Mouse (Mus musculus) embryonic facial prominence, embryonic 15.5 days (tissue): ENCODE measurements at regions not wholly inside any gene's neighbourhood (a gene's known extent, or its start where the extent isn't known, plus 50 kb on each side); places are given as distances from the start of the nearest gene placed in this dataset.

Source experiments
- ATAC-seq: fragments of 200-750 bp; cut with Nextera tagmentation; 2 replicates; pipeline ENCODE4 v1.8.0; 2017; ENCODE audit warnings: low read depth, moderate TSS enrichment; ENCODE audit not compliant: insufficient number of reproducible peaks, low FRiP score, low TSS enrichment
- H3K27ac ChIP-seq: fragments of 300-500 bp; sonication (generic); replicated peaks from 2 replicates; pipeline ENCODE4 v1.5.1; 2015; ENCODE audit warnings: mild to moderate bottlenecking, inconsistent platforms
- H3K27me3 ChIP-seq: fragments of 300-500 bp; sonication (generic); 2 replicates; pipeline ENCODE4 v1.6.1; 2015; ENCODE audit warnings: inconsistent platforms
- H3K36me3 ChIP-seq: fragments of 300-500 bp; sonication (generic); 2 replicates; pipeline ENCODE4 v1.6.1; 2015; ENCODE audit warnings: mild to moderate bottlenecking, inconsistent platforms
- H3K4me1 ChIP-seq: fragments of 300-500 bp; sonication (generic); 2 replicates; pipeline ENCODE4 v1.6.1; 2015; ENCODE audit warnings: inconsistent platforms
- H3K4me2 ChIP-seq: fragments of 300-500 bp; sonication (generic); replicated peaks from 2 replicates; pipeline ENCODE4 v1.6.1; 2015; ENCODE audit warnings: mild to moderate bottlenecking, inconsistent platforms
- H3K4me3 ChIP-seq: fragments of 300-500 bp; sonication (generic); replicated peaks from 2 replicates; pipeline ENCODE4 v1.5.1; 2015; ENCODE audit warnings: mild to moderate bottlenecking, inconsistent platforms
- H3K9ac ChIP-seq: fragments of 300-500 bp; sonication (generic); 2 replicates; pipeline ENCODE4 v1.6.1; 2015; ENCODE audit warnings: inconsistent platforms
- H3K9me3 ChIP-seq: fragments of 300-500 bp; sonication (generic); replicated peaks from 2 replicates; pipeline ENCODE4 v1.6.1; 2016; ENCODE audit warnings: inconsistent platforms
- WGBS: fragments of 180-500 bp; shearing (Covaris S2); methylation state at CpG from one replicate; pipeline ENCODE4 v1.1.7; 2015; 5-methylcytosine and 5-hydroxymethylcytosine counted together

DNA sequence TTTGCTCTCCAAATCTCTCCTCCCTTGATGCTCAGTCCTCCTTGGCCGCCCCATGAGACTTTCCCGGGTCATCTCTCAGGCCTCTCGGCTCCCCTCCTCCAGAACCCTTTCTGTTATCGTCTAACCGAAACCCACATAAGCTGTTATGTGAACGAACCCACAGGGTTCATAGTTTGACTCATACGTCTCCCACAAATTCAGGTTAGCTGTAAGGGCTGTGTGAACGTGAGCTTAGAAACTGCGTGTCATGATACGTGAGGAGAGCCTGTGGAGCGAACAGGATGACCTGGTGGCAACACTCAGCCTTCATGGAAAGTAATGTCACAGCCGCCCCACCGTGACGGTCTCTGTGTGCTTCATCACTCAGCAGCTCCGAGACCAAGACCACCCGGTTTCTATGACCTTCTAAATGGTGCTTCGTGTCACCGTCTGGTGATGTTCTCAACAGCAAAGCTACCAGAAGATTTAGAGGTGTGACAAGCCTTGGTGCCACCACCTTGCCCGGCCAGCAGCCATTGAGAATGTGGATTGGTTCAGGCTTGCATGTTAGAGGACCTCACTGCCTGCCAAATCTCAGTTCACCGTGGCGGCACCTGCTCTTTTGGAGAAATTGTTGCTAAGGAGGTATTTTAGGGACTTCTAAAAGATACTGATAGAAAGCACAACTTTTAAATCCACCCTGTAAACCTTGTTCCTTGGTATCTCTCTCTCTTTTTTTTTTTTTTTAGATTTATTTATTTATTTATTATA, 107.4 kb downstream of the Ets2 start:
- H3K4me1 ChIP-seq, result no peaks in the 10 kb centered on the region; the same call in 1 of the 2 replicates
- no peak overlapping the region for H3K4me3 ChIP-seq
- WGBS, result 91% methylated on average over 21 of the region's 21 CpGs
- no peak overlapping the region for H3K9ac ChIP-seq
- no peaks in the 10 kb centered on the region for H3K36me3 ChIP-seq
- no peaks in the 10 kb centered on the region for H3K9me3 ChIP-seq
- H3K4me2 ChIP-seq, result no peak overlapping the region
- no peak overlapping the region for H3K27ac ChIP-seq
- no peak for ATAC-seq
- H3K27me3 ChIP-seq, result no peaks in the 10 kb centered on the region

DNA sequence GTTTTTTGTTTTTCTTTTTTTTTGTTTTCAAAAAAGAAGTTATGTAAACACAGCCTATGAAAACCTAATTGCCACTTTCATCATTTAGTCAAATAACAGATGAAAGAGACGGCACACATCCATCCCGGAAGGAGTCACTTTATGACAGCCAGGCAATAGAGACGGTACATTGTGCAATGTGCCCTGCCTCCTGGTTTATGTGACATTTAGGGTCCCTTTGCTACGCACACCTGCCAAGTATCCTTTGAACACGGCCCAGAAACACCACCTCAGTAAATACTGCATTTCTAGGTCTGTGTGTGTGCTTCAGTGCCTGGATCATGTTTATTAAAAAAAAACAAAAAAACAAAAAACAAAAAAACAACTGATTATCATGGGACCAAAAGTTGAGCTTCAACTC, 104.6 kb downstream of the Ets2 start:
- peaks cover 4% of the 10 kb centered on the region; the same call in 1 of the 2 replicates for H3K4me1 ChIP-seq
- no peak overlapping the region for H3K4me2 ChIP-seq

DNA sequence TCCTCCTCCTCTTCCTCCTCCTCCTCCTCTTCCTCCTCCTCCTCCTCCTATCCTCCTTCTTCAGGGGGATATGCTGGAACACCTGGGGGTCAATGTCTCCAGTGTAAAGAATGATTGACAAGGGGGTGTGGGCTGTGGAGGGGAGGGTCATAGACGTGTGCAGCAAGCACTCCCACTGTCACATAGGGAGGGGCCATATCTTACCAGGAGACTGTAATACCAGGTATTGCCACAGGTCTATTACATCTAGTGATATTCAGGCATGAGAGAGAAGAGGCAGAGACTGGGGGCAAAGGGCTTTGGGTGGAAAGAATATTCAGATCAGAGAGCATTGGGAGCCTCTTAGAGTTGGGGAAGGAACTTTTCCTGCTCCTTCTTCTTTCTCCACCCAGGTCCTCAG, 102.3 kb downstream of the Ets2 start:
- H3K4me1 ChIP-seq, result peaks cover 17% of the 10 kb centered on the region
- no peaks in the 10 kb centered on the region for H3K27me3 ChIP-seq
- H3K9me3 ChIP-seq, result no peaks in the 10 kb centered on the region
- no peak overlapping the region for H3K4me2 ChIP-seq
- no peaks in the 10 kb centered on the region for H3K36me3 ChIP-seq
- WGBS, result 33% methylated on average over 1 of the region's 1 CpGs
- H3K4me3 ChIP-seq, result no peak overlapping the region
- ATAC-seq, result no peak
- H3K9ac ChIP-seq, result no peak overlapping the region
- no peak overlapping the region for H3K27ac ChIP-seq

More for the DNA sequence above, 104.6 kb downstream of the Ets2 start:
- H3K36me3 ChIP-seq, result no peaks in the 10 kb centered on the region
- H3K27ac ChIP-seq, result no peak overlapping the region
- no peak overlapping the region for H3K9ac ChIP-seq
- no peaks in the 10 kb centered on the region for H3K27me3 ChIP-seq
- ATAC-seq, result no peak
- WGBS, result 74% methylated on average over 5 of the region's 5 CpGs
- no peak overlapping the region for H3K4me3 ChIP-seq
- no peaks in the 10 kb centered on the region for H3K9me3 ChIP-seq

GRCm38 (mm10) chr16:95802641-95803040, 100.8 kb downstream of the Ets2 start:
- H3K9ac ChIP-seq, result no peak overlapping the region
- H3K4me2 ChIP-seq, result no peak overlapping the region
- H3K4me3 ChIP-seq, result no peak overlapping the region
- H3K36me3 ChIP-seq, result no peaks in the 10 kb centered on the region
- no peaks in the 10 kb centered on the region for H3K9me3 ChIP-seq
- H3K27me3 ChIP-seq, result no peaks in the 10 kb centered on the region
- no peak for ATAC-seq
- H3K4me1 ChIP-seq, result peaks cover 17% of the 10 kb centered on the region
- no peak overlapping the region for H3K27ac ChIP-seq

DNA sequence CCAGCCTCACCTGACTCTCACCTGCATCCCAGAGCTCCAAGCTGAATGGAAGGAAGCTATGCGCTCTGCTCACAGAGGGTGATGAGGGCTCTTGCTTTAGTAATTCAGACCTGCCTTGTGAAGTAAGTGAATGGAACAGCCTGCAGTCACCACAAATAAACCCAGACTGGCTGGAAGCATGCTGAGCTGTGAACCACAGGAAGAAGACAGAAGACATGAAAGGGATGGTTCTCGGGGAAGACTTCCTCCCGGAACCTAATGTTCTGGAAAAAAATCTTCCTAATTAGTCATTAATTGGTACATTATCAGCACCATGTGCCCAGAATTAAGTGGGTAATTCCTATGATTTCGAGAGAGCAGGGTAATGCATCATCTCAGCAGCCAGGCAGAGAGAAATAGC, 100.3 kb downstream of the Ets2 start:
- no peak overlapping the region for H3K4me3 ChIP-seq
- WGBS, result 44% methylated on average over 4 of the region's 4 CpGs
- peaks cover 17% of the 10 kb centered on the region for H3K4me1 ChIP-seq

GRCm38 (mm10) chr16:95800911-95801442, 99.1 kb downstream of the Ets2 start:
- ATAC-seq, result peak; percentile 51; the same call in 1 of the 2 replicates
- H3K4me1 ChIP-seq, result peaks cover 17% of the 10 kb centered on the region
- H3K27ac ChIP-seq, result peak overlapping the region; percentile 19; the same call in 1 of the 2 replicates
- no peaks in the 10 kb centered on the region for H3K9me3 ChIP-seq
- no peak overlapping the region for H3K4me3 ChIP-seq
- H3K9ac ChIP-seq, result no peak overlapping the region
- no peaks in the 10 kb centered on the region for H3K36me3 ChIP-seq
- H3K27me3 ChIP-seq, result no peaks in the 10 kb centered on the region
- 55% methylated on average over 7 of the region's 7 CpGs for WGBS
- H3K4me2 ChIP-seq, result no peak overlapping the region

More for the DNA sequence above, 100.3 kb downstream of the Ets2 start:
- H3K9ac ChIP-seq, result no peak overlapping the region
- no peaks in the 10 kb centered on the region for H3K36me3 ChIP-seq
- ATAC-seq, result no peak
- no peaks in the 10 kb centered on the region for H3K27me3 ChIP-seq
- no peak overlapping the region for H3K27ac ChIP-seq
- no peak overlapping the region for H3K4me2 ChIP-seq
- no peaks in the 10 kb centered on the region for H3K9me3 ChIP-seq

GRCm38 (mm10) chr16:95798582-95798981, 96.7 kb downstream of the Ets2 start:
- H3K4me2 ChIP-seq, result no peak overlapping the region
- no peak overlapping the region for H3K27ac ChIP-seq
- no peaks in the 10 kb centered on the region for H3K36me3 ChIP-seq
- 77% methylated on average over 9 of the region's 9 CpGs for WGBS
- no peak for ATAC-seq
- no peaks in the 10 kb centered on the region for H3K27me3 ChIP-seq
- H3K9me3 ChIP-seq, result no peaks in the 10 kb centered on the region
- H3K4me1 ChIP-seq, result peaks cover 26% of the 10 kb centered on the region
- no peak overlapping the region for H3K4me3 ChIP-seq
- no peak overlapping the region for H3K9ac ChIP-seq

- Histone ChIP-seq H3K9ac (no peak overlapping the region), H3K4me2 (no peak overlapping the region), H3K9me3 (no peaks in the 10 kb centered on the region), H3K27me3 (no peaks in the 10 kb centered on the region), H3K4me3 (no peak overlapping the region), H3K36me3 (no peaks in the 10 kb centered on the region), H3K4me1 (peaks cover 26% of the 10 kb centered on the region), H3K27ac (no peak overlapping the region)
- WGBS, result 84% methylated on average over 11 of the region's 11 CpGs
- ATAC-seq, result no peak
These were observed 96.2 kb downstream of the Ets2 start for GRCm38 (mm10) chr16:95798099-95798498.

DNA sequence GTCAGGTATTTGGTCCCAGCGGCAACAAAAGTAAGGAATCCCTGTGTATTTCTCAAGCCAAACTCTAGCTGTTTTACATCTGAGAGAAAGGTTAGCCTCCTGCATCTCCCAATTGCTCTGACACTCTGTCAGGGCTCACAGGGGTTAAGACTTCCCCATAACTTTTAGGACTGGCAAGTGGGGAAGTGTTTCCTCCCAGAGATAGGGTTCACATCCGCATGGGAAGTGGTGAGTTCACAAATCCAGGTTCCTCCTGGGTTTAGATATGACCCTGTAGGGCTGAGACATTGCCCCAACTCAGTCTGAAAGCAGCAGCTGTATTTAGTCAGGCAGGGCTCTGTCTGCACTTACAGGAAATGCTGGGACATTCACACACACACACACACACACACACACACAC, 95.3 kb downstream of the Ets2 start:
- no peaks in the 10 kb centered on the region for H3K36me3 ChIP-seq
- WGBS, result 77% methylated on average over 2 of the region's 2 CpGs
- no peak overlapping the region for H3K9ac ChIP-seq
- H3K9me3 ChIP-seq, result no peaks in the 10 kb centered on the region
- H3K4me2 ChIP-seq, result no peak overlapping the region
- H3K27ac ChIP-seq, result no peak overlapping the region
- no peak for ATAC-seq
- peaks cover 22% of the 10 kb centered on the region for H3K4me1 ChIP-seq
- H3K27me3 ChIP-seq, result no peaks in the 10 kb centered on the region
- no peak overlapping the region for H3K4me3 ChIP-seq

- Histone ChIP-seq H3K4me3 (no peak overlapping the region), H3K9me3 (no peaks in the 10 kb centered on the region), H3K27me3 (no peaks in the 10 kb centered on the region), H3K9ac (no peak overlapping the region), H3K27ac (no peak overlapping the region), H3K4me2 (no peak overlapping the region), H3K36me3 (no peaks in the 10 kb centered on the region), H3K4me1 (peaks cover 9% of the 10 kb centered on the region; the same call in 1 of the 2 replicates)
- WGBS, result 78% methylated on average over 8 of the region's 8 CpGs
- no peak for ATAC-seq
These were observed 93.0 kb downstream of the Ets2 start for GRCm38 (mm10) chr16:95794876-95795275.

DNA sequence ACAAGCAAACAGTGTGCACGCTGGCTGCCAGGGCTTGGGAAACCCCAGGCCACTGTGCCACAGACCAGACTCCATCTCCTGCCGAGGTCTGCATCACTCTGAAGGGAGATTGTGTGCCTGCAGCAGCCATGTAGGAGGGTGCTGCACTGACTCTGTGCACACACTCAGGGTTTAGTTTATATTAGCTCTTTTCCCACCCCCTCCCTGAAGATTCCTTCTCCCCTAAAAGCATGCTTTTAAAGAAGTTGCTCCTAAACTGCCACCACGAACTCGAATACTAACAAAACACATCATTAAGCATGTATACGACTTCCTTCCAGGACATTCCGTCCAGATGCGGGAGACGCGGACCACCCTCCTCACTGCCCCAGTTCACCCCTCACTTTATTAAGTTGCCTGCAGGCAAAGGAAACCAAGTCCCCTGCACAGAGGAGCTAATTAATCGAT, 92.4 kb downstream of the Ets2 start:
- Histone ChIP-seq H3K27me3 (no peaks in the 10 kb centered on the region), H3K4me2 (no peak overlapping the region), H3K27ac (no peak overlapping the region), H3K9ac (no peak overlapping the region), H3K36me3 (no peaks in the 10 kb centered on the region), H3K9me3 (no peaks in the 10 kb centered on the region), H3K4me3 (no peak overlapping the region), H3K4me1 (peaks cover 9% of the 10 kb centered on the region; the same call in 1 of the 2 replicates)
- no peak for ATAC-seq
- 43% methylated on average over 10 of the region's 10 CpGs for WGBS

GRCm38 (mm10) chr16:95790691-95791090, 88.8 kb downstream of the Ets2 start:
- Histone ChIP-seq H3K4me2 (no peak overlapping the region), H3K27me3 (no peaks in the 10 kb centered on the region), H3K27ac (no peak overlapping the region), H3K9ac (no peak overlapping the region), H3K9me3 (no peaks in the 10 kb centered on the region), H3K4me1 (peaks cover 9% of the 10 kb centered on the region; the same call in 1 of the 2 replicates), H3K4me3 (no peak overlapping the region), H3K36me3 (no peaks in the 10 kb centered on the region)
- ATAC-seq, result no peak
- 70% methylated on average over 4 of the region's 4 CpGs for WGBS
